Mouse (Mus musculus): ENCODE data around the gene Ablim1. TPM values are rescaled to one million over a fixed set of nuclear protein-coding genes. Genes with fewer than 3 reads are reported as not detected.

Ablim1 gene
- polyA plus RNA-seq, 1 experiment from 2014 or later = 62.0 TPM

DNA sequence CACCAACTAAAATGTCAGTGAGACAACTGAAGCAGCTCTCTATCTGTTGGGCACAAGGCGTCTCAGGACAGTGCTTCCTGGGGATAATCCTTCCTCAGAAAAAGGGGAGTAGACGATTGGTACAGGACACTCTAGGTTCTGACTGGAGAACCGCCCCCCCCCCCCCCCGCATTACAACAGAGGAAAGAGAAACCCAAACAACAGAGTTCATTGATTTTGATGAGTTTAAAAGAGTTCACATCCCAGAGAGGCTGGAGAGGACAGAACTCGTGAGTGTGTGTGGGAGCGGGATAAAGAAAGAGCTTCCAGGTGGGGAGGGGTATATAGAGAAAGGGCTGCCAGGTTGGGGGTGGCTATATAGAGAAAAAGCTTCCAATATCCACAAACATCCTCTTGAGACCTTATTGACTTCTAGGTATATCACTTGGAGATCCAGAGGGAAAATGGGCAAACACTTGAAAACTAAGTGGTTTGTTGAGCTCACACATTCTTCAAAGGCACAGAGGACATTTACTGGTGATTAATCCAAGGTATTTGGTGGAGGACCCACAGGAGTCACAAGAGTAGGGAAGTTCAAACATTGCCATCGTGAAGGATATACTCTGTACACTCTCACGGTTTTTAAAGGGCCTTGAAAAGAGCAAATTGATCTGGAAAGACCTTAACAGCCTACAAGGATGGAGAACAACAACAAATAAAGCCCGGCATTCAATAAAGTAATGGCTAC, 6.1 kb upstream of the Ablim1 start:
- H3K27ac ChIP-seq (replicated peaks) = no peak overlapping the region
- H3K9me3 ChIP-seq (ENCODE audit: control insufficient read depth, low read length) = no peaks in the 10 kb centered on the region
- DNase-seq (ENCODE audit: low spot score) (no peak), ATAC-seq (ENCODE audit: low FRiP score, low TSS enrichment) (no peak)
- H3K4me2 ChIP-seq (replicated peaks; ENCODE audit: low read depth) = no peak overlapping the region
- 74% methylated on average over 9 of the region's 9 CpGs for WGBS
- no peak overlapping the region for H3K4me3 ChIP-seq (ENCODE audit: low read depth, low read length)
- no peak overlapping the region for H3K9ac ChIP-seq (ENCODE audit: low read length)
- no peaks in the 10 kb centered on the region for H3K36me3 ChIP-seq (ENCODE audit: control insufficient read depth, insufficient read depth, low read length)
- no peaks in the 10 kb centered on the region for H3K4me1 ChIP-seq (replicated peaks; ENCODE audit: control insufficient read depth, insufficient read depth)
- H3K27me3 ChIP-seq (ENCODE audit: control insufficient read depth, insufficient read depth, low read length) = no peaks in the 10 kb centered on the region
- TF ChIP-seq CTCF (IDR thresholded peaks at IDR 0.05; ENCODE audit: low read depth) (no peak), EP300 (optimal IDR thresholded peaks at IDR 0.05) (no peak)

- H3K27me3 ChIP-seq (ENCODE audit: control insufficient read depth, insufficient read depth, low read length) = no peaks in the 10 kb centered on the region
- no peak for ATAC-seq (ENCODE audit: low FRiP score, low TSS enrichment)
- no peaks in the 10 kb centered on the region for H3K36me3 ChIP-seq (ENCODE audit: control insufficient read depth, insufficient read depth, low read length)
- no peak for DNase-seq (ENCODE audit: low spot score)
- 0 out of 2 replicates have a peak, but pooled peaks cover 3% of the 10 kb centered on the region for H3K4me1 ChIP-seq (replicated peaks; ENCODE audit: control insufficient read depth, insufficient read depth)
- no peak overlapping the region for H3K4me2 ChIP-seq (replicated peaks; ENCODE audit: low read depth)
- 81% methylated on average over 3 of the region's 3 CpGs for WGBS
- no peak overlapping the region for H3K4me3 ChIP-seq (ENCODE audit: low read depth, low read length)
- H3K9ac ChIP-seq (ENCODE audit: low read length) = no peak overlapping the region
- no peaks in the 10 kb centered on the region for H3K9me3 ChIP-seq (ENCODE audit: control insufficient read depth, low read length)
- H3K27ac ChIP-seq (replicated peaks) = no peak overlapping the region
- TF ChIP-seq EP300 (optimal IDR thresholded peaks at IDR 0.05) = no peak
- TF ChIP-seq CTCF (IDR thresholded peaks at IDR 0.05; ENCODE audit: low read depth) = no peak
These were observed 1.9 kb upstream of the Ablim1 start for GRCm38 (mm10) chr19:57316597-57316996.

DNA sequence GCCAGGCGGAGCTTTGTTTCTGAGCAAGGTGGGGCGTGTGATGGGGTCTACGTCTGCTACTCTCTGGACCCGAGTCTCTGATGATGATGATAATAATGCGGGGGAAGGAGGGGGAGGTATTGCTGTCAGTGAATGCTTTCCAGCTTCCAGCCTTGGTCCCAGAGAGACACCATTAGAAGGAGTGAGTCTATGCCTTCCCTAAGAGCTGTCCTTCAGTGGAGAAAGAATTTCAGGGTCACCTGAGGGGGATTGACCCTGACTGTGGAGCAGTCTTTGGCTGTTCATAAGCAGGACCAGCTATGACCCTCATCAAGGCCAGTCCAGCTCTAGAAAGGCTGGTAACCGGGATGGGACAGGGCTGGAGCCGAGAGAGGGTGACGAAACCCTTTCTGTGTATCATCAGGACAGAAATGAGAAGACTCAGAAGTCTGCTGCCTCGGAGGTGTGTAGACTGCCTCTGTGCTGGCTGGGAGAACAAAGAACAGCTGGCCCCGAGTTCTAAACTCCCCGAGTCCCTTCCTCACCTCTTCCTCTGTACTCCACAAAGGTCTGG, 370 bp upstream of the Ablim1 start:
- H3K4me2 ChIP-seq (replicated peaks; ENCODE audit: low read depth) = peak overlapping the region; percentile 96
- ATAC-seq (ENCODE audit: low FRiP score, low TSS enrichment) (peak; percentile 19; the same call in 1 of the 2 replicates), DNase-seq (ENCODE audit: low spot score) (no peak)
- no peaks in the 10 kb centered on the region for H3K36me3 ChIP-seq (ENCODE audit: control insufficient read depth, insufficient read depth, low read length)
- peak overlapping the region; percentile 60 for H3K4me3 ChIP-seq (ENCODE audit: low read depth, low read length)
- peak overlapping the region; percentile 65 for H3K9ac ChIP-seq (ENCODE audit: low read length)
- no peaks in the 10 kb centered on the region for H3K27me3 ChIP-seq (ENCODE audit: control insufficient read depth, insufficient read depth, low read length)
- 35% methylated on average over 11 of the region's 11 CpGs for WGBS
- peak overlapping the region; percentile 79 for H3K27ac ChIP-seq (replicated peaks)
- TF ChIP-seq CTCF (IDR thresholded peaks at IDR 0.05; ENCODE audit: low read depth) = no peak
- no peaks in the 10 kb centered on the region for H3K9me3 ChIP-seq (ENCODE audit: control insufficient read depth, low read length)
- H3K4me1 ChIP-seq (replicated peaks; ENCODE audit: control insufficient read depth, insufficient read depth) = peaks cover 3% of the 10 kb centered on the region; the same call in 1 of the 2 replicates

GRCm38 (mm10) chr19:57313891-57314345, 801 bp downstream of the Ablim1 start:
- ATAC-seq (ENCODE audit: low FRiP score, low TSS enrichment) = no peak
- WGBS = 62% methylated on average over 3 of the region's 3 CpGs

GRCm38 (mm10) chr19:57313226-57313625, 1.5 kb downstream of the Ablim1 start:
- no peak for DNase-seq (ENCODE audit: low spot score)
- no peak overlapping the region for H3K9ac ChIP-seq (ENCODE audit: low read length)
- H3K4me3 ChIP-seq (ENCODE audit: low read depth, low read length) = no peak overlapping the region
- H3K9me3 ChIP-seq (ENCODE audit: control insufficient read depth, low read length) = no peaks in the 10 kb centered on the region
- H3K4me1 ChIP-seq (replicated peaks; ENCODE audit: control insufficient read depth, insufficient read depth) = peaks cover 3% of the 10 kb centered on the region; the same call in 1 of the 2 replicates
- H3K36me3 ChIP-seq (ENCODE audit: control insufficient read depth, insufficient read depth, low read length) = no peaks in the 10 kb centered on the region
- no peaks in the 10 kb centered on the region for H3K27me3 ChIP-seq (ENCODE audit: control insufficient read depth, insufficient read depth, low read length)
- H3K4me2 ChIP-seq (replicated peaks; ENCODE audit: low read depth) = peak overlapping the region; percentile 18; the same call in 1 of the 2 replicates
- TF ChIP-seq CTCF (IDR thresholded peaks at IDR 0.05; ENCODE audit: low read depth) (no peak), EP300 (optimal IDR thresholded peaks at IDR 0.05) (no peak)
- WGBS = 66% methylated on average over 10 of the region's 10 CpGs
- H3K27ac ChIP-seq (replicated peaks) = no peak overlapping the region
- no peak for ATAC-seq (ENCODE audit: low FRiP score, low TSS enrichment)

More at GRCm38 (mm10) chr19:57313891-57314345, 801 bp downstream of the Ablim1 start:
- DNase-seq (ENCODE audit: low spot score) = no peak
- Histone ChIP-seq H3K4me1 (replicated peaks; ENCODE audit: control insufficient read depth, insufficient read depth) (peaks cover 3% of the 10 kb centered on the region; the same call in 1 of the 2 replicates), H3K4me3 (ENCODE audit: low read depth, low read length) (peak overlapping the region; percentile 60), H3K9me3 (ENCODE audit: control insufficient read depth, low read length) (no peaks in the 10 kb centered on the region), H3K27ac (replicated peaks) (peak overlapping the region; percentile 79), H3K4me2 (replicated peaks; ENCODE audit: low read depth) (peak overlapping the region; percentile 96), H3K9ac (ENCODE audit: low read length) (no peak overlapping the region; the same call in 1 of the 2 replicates), H3K27me3 (ENCODE audit: control insufficient read depth, insufficient read depth, low read length) (no peaks in the 10 kb centered on the region), H3K36me3 (ENCODE audit: control insufficient read depth, insufficient read depth, low read length) (no peaks in the 10 kb centered on the region)
- TF ChIP-seq CTCF (IDR thresholded peaks at IDR 0.05; ENCODE audit: low read depth) = no peak
- TF ChIP-seq EP300 (optimal IDR thresholded peaks at IDR 0.05) = no peak

DNA sequence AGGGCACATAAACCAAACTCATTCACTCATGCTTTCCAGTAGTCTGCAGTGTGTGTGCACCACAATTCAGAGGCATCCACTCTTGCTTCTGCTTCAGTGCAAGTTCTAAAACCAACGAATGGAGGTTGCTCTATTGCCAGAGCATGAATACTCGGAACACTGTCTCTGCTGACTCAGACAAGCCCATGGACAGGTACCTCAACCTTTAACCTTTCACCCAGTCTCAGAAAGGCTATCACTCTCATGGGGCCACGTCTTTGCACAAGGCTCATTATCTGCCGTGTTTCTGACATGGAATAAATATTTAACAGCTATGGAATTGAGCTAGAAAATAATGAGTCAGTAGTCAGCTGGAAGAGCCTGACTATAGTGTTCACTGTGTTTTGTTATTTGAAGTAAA, 4.7 kb downstream of the Ablim1 start:
- WGBS = 40% methylated on average over 4 of the region's 4 CpGs
- no peaks in the 10 kb centered on the region for H3K9me3 ChIP-seq (ENCODE audit: control insufficient read depth, low read length)

More for the DNA sequence above, 4.7 kb downstream of the Ablim1 start:
- Histone ChIP-seq H3K36me3 (ENCODE audit: control insufficient read depth, insufficient read depth, low read length) (no peaks in the 10 kb centered on the region), H3K9ac (ENCODE audit: low read length) (no peak overlapping the region), H3K4me2 (replicated peaks; ENCODE audit: low read depth) (no peak overlapping the region), H3K27ac (replicated peaks) (no peak overlapping the region), H3K4me1 (replicated peaks; ENCODE audit: control insufficient read depth, insufficient read depth) (peaks cover 3% of the 10 kb centered on the region; the same call in 1 of the 2 replicates), H3K4me3 (ENCODE audit: low read depth, low read length) (no peak overlapping the region), H3K27me3 (ENCODE audit: control insufficient read depth, insufficient read depth, low read length) (no peaks in the 10 kb centered on the region)
- DNase-seq (ENCODE audit: low spot score) (no peak), ATAC-seq (ENCODE audit: low FRiP score, low TSS enrichment) (no peak)
- TF ChIP-seq EP300 (optimal IDR thresholded peaks at IDR 0.05) (no peak), CTCF (IDR thresholded peaks at IDR 0.05; ENCODE audit: low read depth) (no peak)

Data from stomach, postnatal 0 days (tissue).